Mouse (Mus musculus): ENCODE measurements around the gene Slit3. TPM values are rescaled to one million over a fixed set of nuclear protein-coding genes. Genes with fewer than 3 reads are reported as not detected.

The Slit3 gene
- total and polyA plus RNA-seq, 3 experiments, result 0.55 to 4.8 (median 2.8) TPM

DNA sequence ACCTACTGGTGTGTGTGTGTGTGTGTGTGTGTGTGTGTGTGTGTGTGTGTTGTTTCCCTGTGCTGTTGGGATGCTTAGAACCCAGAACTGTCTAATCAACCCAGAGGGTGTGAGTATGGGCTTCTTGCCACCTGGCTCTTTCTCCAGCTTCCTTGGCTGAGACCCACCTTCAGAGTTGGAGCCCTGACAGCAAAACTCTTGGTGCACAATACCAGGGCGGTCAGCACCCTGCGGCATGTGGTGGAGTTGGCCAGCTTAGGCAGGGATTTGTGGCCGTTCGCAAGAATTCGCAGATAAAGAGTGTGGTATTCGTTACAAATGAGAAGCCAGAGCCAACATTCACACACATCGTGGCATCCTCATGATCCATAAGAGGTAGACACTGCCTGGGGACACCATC lies 123.5 kb downstream of the Slit3 start:
- no peaks in the 10 kb centered on the region for H3K27me3 ChIP-seq (replicated peaks)
- no peak overlapping the region for H3K4me2 ChIP-seq (ENCODE audit: insufficient read depth, low read depth, poor library complexity, severe bottlenecking)
- H3K36me3 ChIP-seq (replicated peaks in 1 of 2; ENCODE audit: control insufficient read depth in 1 of 2, insufficient read depth in 1 of 2, low read length in 1 of 2), result no peaks in the 10 kb centered on the region
- TF ChIP-seq ELF1 (IDR thresholded peaks at IDR 0.05; ENCODE audit: low read depth, low read length) (no peak), SMC3 (IDR thresholded peaks at IDR 0.05; ENCODE audit: low read depth, low read length) (no peak), E2F4 (IDR thresholded peaks at IDR 0.05; ENCODE audit: insufficient replicate concordance, low read depth, low read length) (no peak), ZC3H11A (IDR thresholded peaks at IDR 0.05; ENCODE audit: low read depth, low read length) (no peak), TBP (conservative IDR thresholded peaks at IDR 0.05; ENCODE audit: low read depth, low read length) (no peak), USF1 (IDR thresholded peaks at IDR 0.05; ENCODE audit: low read depth, low read length) (no peak)
- no peaks in the 10 kb centered on the region for H3K4me1 ChIP-seq (ENCODE audit: control insufficient read depth in 1 of 2, insufficient read depth in 2 of 2)
- dilution Hi-C loops (cut with MboI; ENCODE audit: extremely low pct_ligation_motif_present, extremely low pct_unique_long_range_greater_than_20kb, low sequenced_read_pairs) (no loop called here), in situ Hi-C loops (cut with MboI; ENCODE audit: low pct_ligation_motif_present, low pct_unique_long_range_greater_than_20kb, low sequenced_read_pairs) (no loop called here)
- H3K79me2 ChIP-seq (replicated peaks; ENCODE audit: control insufficient read depth, extremely low read depth, insufficient read depth, poor library complexity, severe bottlenecking), result no peaks in the 10 kb centered on the region
- H3K27ac ChIP-seq (ENCODE audit: insufficient read depth, low read depth), result no peak overlapping the region
- no peak overlapping the region for H3K4me3 ChIP-seq (replicated peaks in 1 of 3; ENCODE audit: low read depth in 2 of 3, low read length in 2 of 3, poor library complexity in 1 of 3)
- H3K9me3 ChIP-seq (replicated peaks; ENCODE audit: low read length), result no peaks in the 10 kb centered on the region
- DNase-seq (ENCODE audit: extremely low read depth), result no peak
- H3K9ac ChIP-seq (ENCODE audit: insufficient read depth, low read depth), result no peak overlapping the region

DNA sequence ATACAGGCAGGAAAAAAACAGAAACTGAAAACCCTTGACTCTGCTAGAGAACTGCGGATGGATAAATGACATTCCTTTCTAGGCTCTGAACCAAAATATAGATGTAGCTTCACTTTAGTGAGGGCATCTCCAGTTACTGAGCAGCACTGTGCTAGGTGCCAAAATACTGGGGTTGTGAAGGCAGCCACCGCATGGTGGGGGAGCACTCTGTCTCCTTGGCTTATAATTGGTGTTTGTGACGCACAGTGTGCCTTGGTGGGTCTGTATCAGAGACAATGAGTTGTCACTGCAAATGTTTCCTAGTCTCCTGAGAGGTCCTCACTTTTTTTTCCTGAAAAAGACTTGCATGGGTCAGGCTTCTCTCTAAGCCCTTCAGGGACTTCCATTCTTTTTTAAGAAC lies 125.6 kb downstream of the Slit3 start:
- H3K4me2 ChIP-seq (ENCODE audit: insufficient read depth, low read depth, poor library complexity, severe bottlenecking), result no peak overlapping the region
- no peak overlapping the region for H3K27ac ChIP-seq (ENCODE audit: insufficient read depth, low read depth)
- no peaks in the 10 kb centered on the region for H3K9me3 ChIP-seq (replicated peaks; ENCODE audit: low read length)
- no peak overlapping the region for H3K4me3 ChIP-seq (replicated peaks in 1 of 3; ENCODE audit: low read depth in 2 of 3, low read length in 2 of 3, poor library complexity in 1 of 3)
- no peaks in the 10 kb centered on the region for H3K79me2 ChIP-seq (replicated peaks; ENCODE audit: control insufficient read depth, extremely low read depth, insufficient read depth, poor library complexity, severe bottlenecking)
- no peak for DNase-seq (ENCODE audit: extremely low read depth)
- TF ChIP-seq KAT2A (IDR thresholded peaks at IDR 0.05; ENCODE audit: insufficient replicate concordance, low read length), result no peak
- no peak for TF ChIP-seq E2F4 (IDR thresholded peaks at IDR 0.05; ENCODE audit: insufficient replicate concordance, low read depth, low read length)
- TF ChIP-seq ELF1 (IDR thresholded peaks at IDR 0.05; ENCODE audit: low read depth, low read length), result no peak
- no peak for TF ChIP-seq BHLHE40 (IDR thresholded peaks at IDR 0.05; ENCODE audit: low read depth, low read length)
- TF ChIP-seq SMC3 (IDR thresholded peaks at IDR 0.05; ENCODE audit: low read depth, low read length), result no peak
- no peak for TF ChIP-seq RAD21 (IDR thresholded peaks at IDR 0.05; ENCODE audit: low read depth, low read length)
- TF ChIP-seq TBP (conservative IDR thresholded peaks at IDR 0.05; ENCODE audit: low read depth, low read length), result no peak
- no peak for TF ChIP-seq NRF1 (IDR thresholded peaks at IDR 0.05; ENCODE audit: low read depth, low read length)
- no peak for TF ChIP-seq USF1 (IDR thresholded peaks at IDR 0.05; ENCODE audit: low read depth, low read length)
- no peak for TF ChIP-seq IRF4 (IDR thresholded peaks at IDR 0.05; ENCODE audit: low read depth, low read length)
- no peak for TF ChIP-seq POLR2A (IDR thresholded peaks at IDR 0.05; ENCODE audit: low read depth, low read length)
- no peak for TF ChIP-seq JUN (IDR thresholded peaks at IDR 0.05; ENCODE audit: insufficient read depth, low read depth, low read length)
- no peak for TF ChIP-seq PAX5 (IDR thresholded peaks at IDR 0.05; ENCODE audit: low read length)
- no peak for TF ChIP-seq POLR2AphosphoS2 (IDR thresholded peaks at IDR 0.05; ENCODE audit: low read depth, low read length)
- TF ChIP-seq ETS1 (conservative IDR thresholded peaks at IDR 0.05; ENCODE audit: low read depth, low read length), result no peak
- H3K4me1 ChIP-seq (ENCODE audit: control insufficient read depth in 1 of 2, insufficient read depth in 2 of 2), result no peaks in the 10 kb centered on the region
- in situ Hi-C loops (cut with MboI; ENCODE audit: low pct_ligation_motif_present, low pct_unique_long_range_greater_than_20kb, low sequenced_read_pairs), result no loop called here
- no peak overlapping the region for H3K9ac ChIP-seq (ENCODE audit: insufficient read depth, low read depth)
- dilution Hi-C loops (cut with MboI; ENCODE audit: extremely low pct_ligation_motif_present, extremely low pct_unique_long_range_greater_than_20kb, low sequenced_read_pairs), result no loop called here
- H3K27me3 ChIP-seq (replicated peaks), result no peaks in the 10 kb centered on the region
- no peaks in the 10 kb centered on the region for H3K36me3 ChIP-seq (replicated peaks in 1 of 2; ENCODE audit: control insufficient read depth in 1 of 2, insufficient read depth in 1 of 2, low read length in 1 of 2)
